13 mouse cellular contexts compared by ENCODE assay signal in genomic region chr16:59586276-59586675, GRCm38 (mm10). TPM values are rescaled to one million over a fixed set of nuclear protein-coding genes. Genes with fewer than 3 reads are reported as not detected.
DNase-seq lines count a peak whose midpoint lies in the region; ATAC-seq lines count a peak whose summit lies in the region.
"Had no signal": no experiment of that assay in that cellular context is flagged by ENCODE, and none has a peak within 500 bp of the region (broad histone marks: within the 10 kb centered on the region; RNA-seq: fewer than 3 reads in every experiment).

No protein-coding gene starts in this region.

- intact Hi-C loops in heart, postnatal 10 days (cut with DNase I): no loop called here

- H3K36me3 ChIP-seq in heart, embryonic 14.5 days (ENCODE audit: control insufficient read depth, insufficient read depth, low read length): no peaks in the 10 kb centered on the region
- H3K36me3 ChIP-seq in neural tube, embryonic 11.5 days (ENCODE audit: control insufficient read depth, insufficient read depth, low read length): no peaks in the 10 kb centered on the region
- H3K36me3 ChIP-seq: forebrain, embryonic 15.5 days; neural tube, embryonic 13.5 days had no signal

- H3K4me2 ChIP-seq in heart, embryonic 14.5 days (ENCODE audit: low read length): no peak overlapping the region
- H3K4me2 ChIP-seq in neural tube, embryonic 11.5 days (ENCODE audit: low read depth): no peak overlapping the region
- H3K4me2 ChIP-seq: forebrain, embryonic 15.5 days; neural tube, embryonic 13.5 days had no signal

- H3K27me3 ChIP-seq in heart, embryonic 14.5 days (ENCODE audit: control insufficient read depth, insufficient read depth, low read length): no peaks in the 10 kb centered on the region
- no peaks in the 10 kb centered on the region for H3K27me3 ChIP-seq in neural tube, embryonic 11.5 days (ENCODE audit: control insufficient read depth, insufficient read depth, low read length)
- H3K27me3 ChIP-seq: forebrain, embryonic 15.5 days; neural tube, embryonic 13.5 days had no signal

- no peaks in the 10 kb centered on the region for H3K9me3 ChIP-seq in heart, embryonic 14.5 days (ENCODE audit: control insufficient read depth, low read length)
- no peaks in the 10 kb centered on the region for H3K9me3 ChIP-seq in neural tube, embryonic 11.5 days (ENCODE audit: control insufficient read depth, low read length)
- H3K9me3 ChIP-seq: forebrain, embryonic 15.5 days; neural tube, embryonic 13.5 days had no signal

- ATAC-seq in heart, embryonic 14.5 days (ENCODE audit: insufficient number of reproducible peaks, insufficient read depth, low FRiP score, low read depth): no peak
- ATAC-seq in neural tube, embryonic 11.5 days (ENCODE audit: insufficient read depth, low FRiP score, low TSS enrichment): 0 out of 2 replicates have a peak, but pooled peaks have one; percentile 39
- ATAC-seq: CD4-positive, CD25-positive, alpha-beta regulatory T cell, adult 4 months; forebrain, embryonic 15.5 days had no signal

- WGBS in heart, embryonic 14.5 days: 21% methylated on average over 6 of the region's 6 CpGs
- 67% methylated on average over 6 of the region's 6 CpGs for WGBS in neural tube, embryonic 11.5 days

- peak overlapping the region; percentile 11; the same call in 1 of the 2 replicates for H3K9ac ChIP-seq in heart, embryonic 14.5 days (ENCODE audit: low read length)
- H3K9ac ChIP-seq in neural tube, embryonic 11.5 days (ENCODE audit: low read length): no peak overlapping the region
- H3K9ac ChIP-seq: forebrain, embryonic 15.5 days; neural tube, embryonic 13.5 days had no signal

- DNase-seq in heart, postnatal 10 days: no peak
- DNase-seq in neural tube, embryonic 11.5 days (ENCODE audit: low spot score): no peak
- DNase-seq in neural tube, embryonic 10.5 days (ENCODE audit: extremely low spot score, low spot score): no peak
- DNase-seq in kidney, postnatal 36 days: peak; percentile 34 to 51
- DNase-seq in right cerebral cortex, postnatal 10 days (ENCODE audit: low spot score in 2 of 2): no peak
- no peak for DNase-seq in embryo, embryonic 9.5 days (ENCODE audit: extremely low spot score)
- DNase-seq in thymus, adult 18-20 months: no peak
- DNase-seq: right cerebral cortex, postnatal 14 days had no signal

- peaks cover 41 to 58% of the 10 kb centered on the region in 2 experiments for H3K4me1 ChIP-seq in heart, embryonic 14.5 days (ENCODE audit: control insufficient read depth in 2 of 2, insufficient read depth in 2 of 2, low read length in 2 of 2)
- H3K4me1 ChIP-seq in neural tube, embryonic 11.5 days (ENCODE audit: control insufficient read depth, insufficient read depth, low read length): no peaks in the 10 kb centered on the region
- H3K4me1 ChIP-seq: forebrain, embryonic 15.5 days had no signal

- H3K4me3 ChIP-seq in heart, embryonic 14.5 days (ENCODE audit: control insufficient read depth in 1 of 2, insufficient read depth in 1 of 2, low read depth in 1 of 2, low read length in 2 of 2): no peak overlapping the region
- no peak overlapping the region for H3K4me3 ChIP-seq in neural tube, embryonic 11.5 days (ENCODE audit: low read depth, low read length)
- H3K4me3 ChIP-seq: forebrain, embryonic 15.5 days; neural tube, embryonic 13.5 days had no signal

- H3K27ac ChIP-seq in heart, embryonic 14.5 days (replicated peaks in 1 of 2; ENCODE audit: control insufficient read depth in 1 of 2, insufficient read depth in 1 of 2, low read depth in 2 of 2, low read length in 2 of 2): peak overlapping the region; percentile 66 to 89
- no peak overlapping the region for H3K27ac ChIP-seq in neural tube, embryonic 11.5 days (ENCODE audit: low read depth, low read length)
- H3K27ac ChIP-seq: forebrain, embryonic 15.5 days; macrophage; neural tube, embryonic 13.5 days had no signal

RNA-seq across cellular contexts. Expression of gene Crybg3, which starts 14.5 kb away (rescaled TPM):
- 20.5 and 20.9 TPM in 2 replicates for polyA plus RNA-seq in heart, embryonic 14.5 days (2014; fragmentation: Nextera tagmentation; extraction: Ambion mirVana)
- 10 to 100 TPM; 61.9 to 64.6 TPM for total RNA-seq in heart, postnatal 10 days (2021)
- 7.3 and 7.8 TPM in 2 replicates for polyA plus RNA-seq in neural tube, embryonic 11.5 days (2014; fragmentation: Nextera tagmentation; extraction: Ambion mirVana)

RNA-seq across cellular contexts. Expression of gene Arl6, which starts 52.9 kb away (rescaled TPM):
- 22.6 and 23.7 TPM in 2 replicates for polyA plus RNA-seq in heart, embryonic 14.5 days (2014; fragmentation: Nextera tagmentation; extraction: Ambion mirVana)
- 1 to 10 TPM; 7.1 to 8.7 TPM for total RNA-seq in heart, postnatal 10 days (2021)
- 47.5 and 50.0 TPM in 2 replicates for polyA plus RNA-seq in neural tube, embryonic 11.5 days (2014; fragmentation: Nextera tagmentation; extraction: Ambion mirVana)

Comparison
In these comparisons a context has a peak if more than half of its experiments do, and no peak if none do; other contexts are left out.
1. DNase-seq: peak in kidney, postnatal 36 days (2 of 2); none in heart, postnatal 10 days (0 of 2), neural tube, embryonic 11.5 days (single experiment), neural tube, embryonic 10.5 days (single experiment), right cerebral cortex, postnatal 10 days (0 of 2), embryo, embryonic 9.5 days (single experiment) and thymus, adult 18-20 months (0 of 2).